Mouse (Mus musculus) Patski (cell line): ENCODE data around the gene Pde10a. TPM values are rescaled to one million over a fixed set of nuclear protein-coding genes. Genes with fewer than 3 reads are reported as not detected.

Experiments used
- ATAC-seq: fragments of 100-300 bp; one replicate; pipeline ENCODE4 v1.8.0; 2021
- CTCF ChIA-PET: fragments of 350-600 bp; sonication (Branson Sonifier 250); formaldehyde crosslinking; loops from one replicate; lab custom pipeline; 2022; ENCODE audit warnings: inconsistent platforms; lab: Charles Lee
- POLR2A ChIA-PET: fragments of 350-600 bp; sonication (Branson Sonifier 250); formaldehyde crosslinking; loops from one replicate; lab custom pipeline; 2022; ENCODE audit warnings: antibody characterized with exemption, inconsistent platforms; lab: Charles Lee
- DNase-seq: peaks from one replicate; pipeline ENCODE4 v3.0.0-alpha.2; 2011; ENCODE audit warnings: low read depth, low spot score
- H3K27me3 ChIP-seq: fragments of 371-371 bp; one replicate; pipeline ENCODE4 v1.5.1; 2021
- CTCF ChIP-seq: fragments of 100-300 bp; IDR thresholded peaks from one replicate; pipeline ENCODE4 v1.5.1; 2021
- in situ Hi-C: fragments of 300-500 bp; cut with MboI; formaldehyde crosslinking; loops from 3 replicates; pipeline ENCODE4 v1.11.1; 2018; ENCODE audit warnings: low pct_unique_long_range_greater_than_20kb, mixed read lengths
- polyA plus RNA-seq: library from polyadenylated mRNA; unstranded; gene quantifications from one replicate; pipeline ENCODE4 v1.2.3, GENCODE M21; 2021

Pde10a gene
- polyA plus RNA-seq, 1 experiment from 2014 or later = 7.7 TPM

GRCm38 (mm10) chr17:8812228-8812865, 287.2 kb downstream of the Pde10a start:
- in situ Hi-C loops = no loop called here
- no peaks in the 10 kb centered on the region for H3K27me3 ChIP-seq
- POLR2A ChIA-PET = no interaction called here
- no peak for TF ChIP-seq CTCF
- ATAC-seq = no peak
- DNase-seq = no peak
- CTCF ChIA-PET = no interaction called here

- in situ Hi-C loops = no loop called here
- ChIA-PET POLR2A (interaction anchor here (0.8 kb wide), 1 partner anchor 30 kb away, joined by 3 read pairs; no protein-coding TSS in a partner anchor), CTCF (interaction anchor here (1.1 kb wide), 1 partner anchor 52 kb away, joined by 5 read pairs; no protein-coding TSS in a partner anchor)
- no peak for DNase-seq
- ATAC-seq = no peak
- H3K27me3 ChIP-seq = no peaks in the 10 kb centered on the region
- no peak for TF ChIP-seq CTCF
Observed at GRCm38 (mm10) chr17:8813773-8814491, 288.8 kb downstream of the Pde10a start.

GRCm38 (mm10) chr17:8815376-8815775, 290.2 kb downstream of the Pde10a start:
- in situ Hi-C loops = no loop called here
- H3K27me3 ChIP-seq = no peaks in the 10 kb centered on the region
- ATAC-seq (no peak), DNase-seq (no peak)
- CTCF ChIA-PET = interaction anchor here (0.6 to 1.1 kb wide), 2 partner anchors 48 to 50 kb away, joined by 3 to 5 read pairs; no protein-coding TSS in a partner anchor
- POLR2A ChIA-PET = no interaction called here
- TF ChIP-seq CTCF = no peak

GRCm38 (mm10) chr17:8815864-8816263, 290.7 kb downstream of the Pde10a start:
- ChIA-PET POLR2A (no interaction called here), CTCF (interaction anchor here (0.6 to 1.8 kb wide), 2 partner anchors 10 to 47 kb away, joined by 3 to 4 read pairs; no protein-coding TSS in a partner anchor)
- ATAC-seq = no peak
- in situ Hi-C loops = no loop called here
- no peak for TF ChIP-seq CTCF
- H3K27me3 ChIP-seq = no peaks in the 10 kb centered on the region
- no peak for DNase-seq

- ATAC-seq (no peak), DNase-seq (no peak)
- in situ Hi-C loops = no loop called here
- POLR2A ChIA-PET = no interaction called here
- CTCF ChIA-PET = interaction anchor here (1.6 kb wide), 1 partner anchor 25 kb away, joined by 4 read pairs; no protein-coding TSS in a partner anchor
- no peaks in the 10 kb centered on the region for H3K27me3 ChIP-seq
- TF ChIP-seq CTCF = no peak
Observed at GRCm38 (mm10) chr17:8818675-8819074, 293.5 kb downstream of the Pde10a start.

GRCm38 (mm10) chr17:8823548-8823947, 298.4 kb downstream of the Pde10a start:
- TF ChIP-seq CTCF = no peak
- ATAC-seq (no peak), DNase-seq (no peak)
- in situ Hi-C loops = no loop called here
- H3K27me3 ChIP-seq = no peaks in the 10 kb centered on the region
- ChIA-PET CTCF (no interaction called here), POLR2A (no interaction called here)

- ChIA-PET CTCF (interaction anchor here (1.5 kb wide), 1 partner anchor 10 kb away, joined by 4 read pairs; no protein-coding TSS in a partner anchor), POLR2A (no interaction called here)
- no peak for TF ChIP-seq CTCF
- no peak for DNase-seq
- no peaks in the 10 kb centered on the region for H3K27me3 ChIP-seq
- in situ Hi-C loops = no loop called here
- peak; percentile 28 for ATAC-seq
Observed at GRCm38 (mm10) chr17:8827204-8827603, 302.0 kb downstream of the Pde10a start.

GRCm38 (mm10) chr17:8831001-8831400, 305.8 kb downstream of the Pde10a start:
- POLR2A ChIA-PET = no interaction called here
- DNase-seq (no peak), ATAC-seq (no peak)
- TF ChIP-seq CTCF = no peak
- CTCF ChIA-PET = no interaction called here
- no peaks in the 10 kb centered on the region for H3K27me3 ChIP-seq
- in situ Hi-C loops = no loop called here

- peaks cover 3% of the 10 kb centered on the region for H3K27me3 ChIP-seq
- in situ Hi-C loops = no loop called here
- ATAC-seq = no peak
- no peak for DNase-seq
- POLR2A ChIA-PET = interaction anchor here (0.7 kb wide), 1 partner anchor 13 kb away, joined by 3 read pairs; no protein-coding TSS in a partner anchor
- TF ChIP-seq CTCF = no peak
- CTCF ChIA-PET = interaction anchor here (1.1 to 2.8 kb wide), 5 partner anchors 15 to 179 kb away, joined by 3 to 11 read pairs (median 4); no protein-coding TSS in a partner anchor
Observed at GRCm38 (mm10) chr17:8836292-8836691, 311.1 kb downstream of the Pde10a start.

- H3K27me3 ChIP-seq = peaks cover 3% of the 10 kb centered on the region
- in situ Hi-C loops = no loop called here
- ATAC-seq = no peak
- ChIA-PET CTCF (interaction anchor here (0.9 to 11.3 kb wide), 12 partner anchors 9 to 177 kb away, joined by 3 to 100 read pairs (median 8); partner anchors contain the start of gene 1700010I14Rik), POLR2A (interaction anchor here (1.0 to 2.0 kb wide), 5 partner anchors 22 to 167 kb away, joined by 3 to 9 read pairs (median 5); no protein-coding TSS in a partner anchor)
- no peak for TF ChIP-seq CTCF
- no peak for DNase-seq
Observed at GRCm38 (mm10) chr17:8838252-8838651, 313.1 kb downstream of the Pde10a start.
